Mouse (Mus musculus) CD4-positive naive resting alpha-beta T cell, adult 57 days (primary cell): ENCODE measurements around the gene Smarce1. TPM values are rescaled to one million over a fixed set of nuclear protein-coding genes. Genes with fewer than 3 reads are reported as not detected.

Experiments
- total RNA-seq: library from RNA; stranded (reverse); gene quantifications from one replicate; pipeline ENCODE4 v1.2.4, GENCODE M21; 2023

Gene Smarce1
- 159 TPM for total RNA-seq

GRCm38 (mm10) chr11:99230261-99231048 lies at the start of gene Smarce1:
TSS of gene Smarce1 (minus strand) at chr11:99231017.

GRCm38 (mm10) chr11:99243820-99244374 lies 13.1 kb upstream of the Smarce1 start, which contains the start of gene Krt222:
TSS of gene Krt222 (minus strand) at chr11:99244085.

Other genes starting within 250 kb of the Smarce1 start
- gene Gjd3, start 248.0 kb downstream of the Smarce1 start, total RNA-seq, result not detected
- gene Top2a, start 206.8 kb downstream of the Smarce1 start, total RNA-seq, result 6.7 TPM
- gene Igfbp4, start 189.8 kb downstream of the Smarce1 start, total RNA-seq, result 449 TPM
- gene Tns4, start 141.7 kb downstream of the Smarce1 start, total RNA-seq, result 0.47 TPM
- gene Ccr7, start 75.9 kb downstream of the Smarce1 start, total RNA-seq, result 1,218 TPM
- gene Krt222, start 13.1 kb upstream of the Smarce1 start, total RNA-seq, result 0.24 TPM
- gene Krt24, start 54.2 kb upstream of the Smarce1 start, total RNA-seq, result not detected
- not detected for gene Krt25, start 91.9 kb upstream of the Smarce1 start, total RNA-seq
- not detected for gene Krt26, start 106.9 kb upstream of the Smarce1 start, total RNA-seq
- not detected for gene Krt27, start 120.1 kb upstream of the Smarce1 start, total RNA-seq
- not detected for gene Krt28, start 143.9 kb upstream of the Smarce1 start, total RNA-seq
- gene Krt10, start 158.3 kb upstream of the Smarce1 start, total RNA-seq, result 1.2 TPM
- not detected for gene Krt12, start 191.2 kb upstream of the Smarce1 start, total RNA-seq
- gene Krt20, start 207.1 kb upstream of the Smarce1 start, total RNA-seq, result not detected